Mouse (Mus musculus) C2C12 (cell line): Measurements from ENCODE around the gene Mybph.

Experiments
- CTCF ChIP-seq: IDR thresholded peaks from one replicate; pipeline ENCODE4 v1.5.1; 2011; ENCODE audit not compliant: control insufficient read depth, insufficient read depth, insufficient read length
- MAX ChIP-seq: IDR thresholded peaks from one replicate; pipeline ENCODE4 v1.6.1; 2011; ENCODE audit warnings: mild to moderate bottlenecking, control low read depth
- MYOD1 ChIP-seq: IDR thresholded peaks from one replicate; pipeline ENCODE4 v1.6.1; 2011; ENCODE audit warnings: low read depth; ENCODE audit not compliant: control insufficient read depth, insufficient read length
- MYOG ChIP-seq: IDR thresholded peaks from one replicate; pipeline ENCODE4 v1.6.1; 2011; ENCODE audit not compliant: control insufficient read depth, insufficient read length; ENCODE audit errors: extremely low read depth
- USF1 ChIP-seq: IDR thresholded peaks from one replicate; pipeline ENCODE4 v1.6.1; 2011; ENCODE audit warnings: low read depth, mild to moderate bottlenecking, control low read depth, moderate library complexity

DNA sequence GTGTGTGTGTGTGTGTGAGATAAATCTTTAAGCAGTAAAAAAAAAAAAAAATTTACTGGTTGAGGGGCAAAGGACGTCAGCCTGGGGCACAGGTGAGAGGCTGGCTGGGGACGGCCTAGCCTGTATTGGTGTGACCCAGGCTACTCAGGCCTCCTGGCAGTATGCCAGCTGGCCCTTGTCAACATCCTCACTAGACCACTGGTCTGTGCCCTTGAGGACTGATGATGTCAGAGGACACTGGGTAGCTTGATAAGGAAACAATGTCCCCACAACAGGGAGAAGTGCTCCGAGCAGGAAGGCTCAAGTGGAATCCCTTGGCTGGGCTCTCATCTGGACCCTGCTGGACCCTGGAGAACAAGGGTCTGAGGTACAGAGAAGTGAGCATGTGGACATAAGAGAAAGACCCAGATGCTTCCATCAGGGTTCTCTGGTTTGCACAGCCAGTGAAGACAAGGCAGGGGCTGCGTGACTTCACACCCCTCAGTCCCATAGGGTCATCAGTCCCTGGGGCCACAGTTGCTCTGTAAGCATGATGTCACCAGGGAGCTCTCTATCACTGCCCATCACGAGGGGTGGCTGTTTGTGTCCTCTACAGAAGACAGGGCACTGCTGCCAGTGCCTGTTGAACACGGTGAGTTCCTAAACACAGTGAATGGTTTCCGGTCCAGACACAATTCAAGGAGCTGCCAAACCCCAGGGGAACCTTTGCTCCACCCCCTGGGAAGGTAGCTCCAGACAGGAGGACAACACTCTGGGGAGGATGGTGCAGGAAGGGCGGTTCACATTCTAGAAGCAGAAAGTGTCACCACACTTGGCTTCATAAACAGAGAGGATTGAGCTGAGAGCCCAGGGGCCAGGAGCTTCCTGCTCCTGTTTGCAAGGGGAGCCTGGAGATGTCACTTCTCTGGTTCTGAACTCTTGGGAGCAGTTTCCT, 29.1 kb downstream of the Mybph start:
- TF ChIP-seq CTCF (no peak), MYOG (no peak), MYOD1 (no peak), USF1 (no peak), MAX (no peak)
